Mouse (Mus musculus) erythroid progenitor cell, adult 5-6 weeks (primary cell): Measurements from ENCODE around the gene Ccr5. TPM values are rescaled to one million over a fixed set of nuclear protein-coding genes. Genes with fewer than 3 reads are reported as not detected.

Experiments
- ATAC-seq: replicated peaks from 2 replicates; pipeline ENCODE4 v1.8.0; 2016; ENCODE audit warnings: moderate number of reproducible peaks, mild to moderate bottlenecking, moderate TSS enrichment, inconsistent platforms; ENCODE audit not compliant: poor library complexity, low FRiP score, severe bottlenecking
- total RNA-seq, 2 experiments: library from RNA; stranded (forward) in 1 of 2; stranded (reverse) in 1 of 2; fragments of 150-400 nt in 1 of 2; fragments of 186-747, 209-891 nt in 1 of 2; gene quantifications; 2 replicates each; pipeline versions ENCODE4 v1.2.3 to v1.2.4; 2015 to 2017; ENCODE audit warnings: low replicate concordance in 2 of 2

Gene Ccr5
- total RNA-seq, 2 experiments from 2014 or later: 0.23 TPM; not detected in 1

GRCm38 (mm10) chr9:124137619-124138018, 16.3 kb downstream of the Ccr5 start:
- peak; percentile 64 for ATAC-seq

- peak; percentile 99 for ATAC-seq
These were observed 16.9 kb downstream of the Ccr5 start for GRCm38 (mm10) chr9:124138055-124138775.

GRCm38 (mm10) chr9:124143678-124144077, 22.3 kb downstream of the Ccr5 start:
- no peak for ATAC-seq

- ATAC-seq: no peak
These were observed 25.0 kb downstream of the Ccr5 start for GRCm38 (mm10) chr9:124146307-124146706.

Other genes with a start within 250 kb of the Ccr5 start
- 7.1 and 24.9 TPM in 2 replicates for gene Ccr1, start 152.9 kb upstream of the Ccr5 start, total RNA-seq (2015; ENCODE audit: low replicate concordance)
- 2.6 and 9.9 TPM in 2 replicates for gene Ccr1, start 152.9 kb upstream of the Ccr5 start, total RNA-seq (2017; ENCODE audit: low replicate concordance)
- 6.7 TPM in 1 of 2 replicates, not detected in the other for gene Ccr1l1, start 143.1 kb upstream of the Ccr5 start, total RNA-seq (2015; ENCODE audit: low replicate concordance)
- gene Ccr1l1, start 143.1 kb upstream of the Ccr5 start, total RNA-seq (2017; ENCODE audit: low replicate concordance): 1.0 TPM in 1 of 2 replicates, not detected in the other
- 21.4 and 26.3 TPM in 2 replicates for gene Ccr3, start 99.6 kb upstream of the Ccr5 start, total RNA-seq (2015; ENCODE audit: low replicate concordance)
- gene Ccr3, start 99.6 kb upstream of the Ccr5 start, total RNA-seq (2017; ENCODE audit: low replicate concordance): 14.7 and 15.8 TPM in 2 replicates
- 34.2 and 51.1 TPM in 2 replicates for gene Ccr2, start 19.6 kb upstream of the Ccr5 start, total RNA-seq (2015; ENCODE audit: low replicate concordance)
- 21.4 and 26.1 TPM in 2 replicates for gene Ccr2, start 19.6 kb upstream of the Ccr5 start, total RNA-seq (2017; ENCODE audit: low replicate concordance)
- 5.0 and 12.3 TPM in 2 replicates for gene 2010315B03Rik, start 191.2 kb downstream of the Ccr5 start, total RNA-seq (2015; ENCODE audit: low replicate concordance)
- 3.0 and 9.2 TPM in 2 replicates for gene 2010315B03Rik, start 191.2 kb downstream of the Ccr5 start, total RNA-seq (2017; ENCODE audit: low replicate concordance)